Mouse (Mus musculus): ENCODE results near the gene Mtmr12. TPM values are rescaled to one million over a fixed set of nuclear protein-coding genes. Genes with fewer than 3 reads are reported as not detected.

The Mtmr12 gene
- polyA plus RNA-seq (2014; fragmentation: Illumina TruSeq; extraction: RNeasy Lipid Tissue Mini Kit (QIAGEN cat#74804); ENCODE audit: low read depth, low replicate concordance), result 17.6 TPM

DNA sequence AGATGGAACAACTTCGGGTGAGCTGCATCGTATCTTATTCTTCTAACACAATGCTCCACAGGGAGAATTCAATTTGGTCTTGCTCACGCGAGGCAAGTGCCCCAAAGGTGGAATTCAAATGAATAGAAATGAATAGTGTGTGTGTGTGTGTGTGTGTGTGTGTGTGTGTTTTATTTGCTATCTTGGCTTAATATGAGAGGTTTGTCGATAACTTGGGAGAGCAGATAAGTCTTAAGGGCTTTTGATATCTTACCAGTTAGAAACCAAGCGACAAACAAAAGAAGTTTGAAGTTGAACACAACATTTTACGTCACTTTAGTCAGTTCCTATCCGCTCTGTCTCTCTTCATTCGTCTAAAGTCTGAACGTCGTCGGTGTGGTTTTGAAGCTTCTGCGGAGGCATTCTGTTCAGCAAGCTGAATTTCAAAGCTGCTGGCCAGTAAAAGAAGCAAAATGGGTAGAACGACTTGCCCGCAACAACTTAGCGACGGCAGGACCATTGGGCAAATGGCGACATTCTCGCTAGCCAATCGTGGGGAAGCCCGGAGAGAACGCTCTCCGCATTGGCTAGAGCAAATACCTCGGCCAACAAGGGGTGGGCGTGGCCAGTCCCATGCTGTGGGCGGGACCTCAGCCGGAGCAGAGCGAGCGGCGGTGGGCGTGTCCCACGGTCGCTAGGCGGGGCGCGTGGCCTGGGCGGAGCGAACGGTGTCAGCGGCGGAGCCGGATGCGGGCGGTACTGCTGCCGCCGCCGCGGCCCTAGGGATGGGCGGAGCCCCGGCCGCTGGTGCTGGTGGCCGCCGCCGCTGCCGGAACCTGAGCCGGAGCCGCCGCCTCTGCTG is at the start of gene Mtmr12:
Gene Mtmr12 (plus strand): TSS at position 710 of the 841 bp plus-strand sequence.

DNA sequence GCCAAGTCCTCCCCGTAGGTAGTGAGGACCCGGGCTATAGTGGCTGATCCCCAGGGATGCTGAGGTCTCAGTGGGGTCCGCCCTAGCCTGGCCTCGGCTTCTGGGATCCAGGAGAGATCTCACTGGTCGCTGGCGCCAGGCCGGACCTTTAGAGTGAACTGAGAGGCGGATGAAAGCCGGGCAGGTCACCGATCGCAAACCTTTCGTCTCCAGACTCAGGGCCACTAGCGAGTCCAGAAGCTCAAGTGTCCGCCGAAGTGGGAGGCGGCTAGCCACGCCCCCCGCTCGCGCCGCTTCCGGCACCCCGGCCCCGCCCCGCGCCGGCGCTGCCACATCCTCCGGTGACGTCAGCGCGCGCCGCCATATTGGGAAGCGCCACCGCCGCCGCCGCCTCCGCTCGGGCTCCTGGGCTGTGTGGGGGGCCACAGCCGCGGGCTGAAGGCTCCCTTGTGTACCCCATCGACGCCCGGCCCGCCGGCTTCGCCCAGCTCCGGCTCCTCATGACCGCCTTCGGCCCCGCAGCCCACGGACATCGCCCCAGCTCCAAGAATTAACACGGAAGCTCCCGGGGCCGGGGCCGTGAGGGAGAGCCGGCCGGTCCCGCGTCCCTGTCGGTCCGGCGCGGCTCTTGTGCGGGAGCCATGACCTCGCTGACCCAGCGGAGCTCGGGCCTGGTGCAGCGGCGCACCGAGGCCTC is 116.4 kb downstream of the Mtmr12 start, which contains the start of gene Golph3:
Gene Golph3 (plus strand): TSS at position 360 of the 697 bp plus-strand sequence.

DNA sequence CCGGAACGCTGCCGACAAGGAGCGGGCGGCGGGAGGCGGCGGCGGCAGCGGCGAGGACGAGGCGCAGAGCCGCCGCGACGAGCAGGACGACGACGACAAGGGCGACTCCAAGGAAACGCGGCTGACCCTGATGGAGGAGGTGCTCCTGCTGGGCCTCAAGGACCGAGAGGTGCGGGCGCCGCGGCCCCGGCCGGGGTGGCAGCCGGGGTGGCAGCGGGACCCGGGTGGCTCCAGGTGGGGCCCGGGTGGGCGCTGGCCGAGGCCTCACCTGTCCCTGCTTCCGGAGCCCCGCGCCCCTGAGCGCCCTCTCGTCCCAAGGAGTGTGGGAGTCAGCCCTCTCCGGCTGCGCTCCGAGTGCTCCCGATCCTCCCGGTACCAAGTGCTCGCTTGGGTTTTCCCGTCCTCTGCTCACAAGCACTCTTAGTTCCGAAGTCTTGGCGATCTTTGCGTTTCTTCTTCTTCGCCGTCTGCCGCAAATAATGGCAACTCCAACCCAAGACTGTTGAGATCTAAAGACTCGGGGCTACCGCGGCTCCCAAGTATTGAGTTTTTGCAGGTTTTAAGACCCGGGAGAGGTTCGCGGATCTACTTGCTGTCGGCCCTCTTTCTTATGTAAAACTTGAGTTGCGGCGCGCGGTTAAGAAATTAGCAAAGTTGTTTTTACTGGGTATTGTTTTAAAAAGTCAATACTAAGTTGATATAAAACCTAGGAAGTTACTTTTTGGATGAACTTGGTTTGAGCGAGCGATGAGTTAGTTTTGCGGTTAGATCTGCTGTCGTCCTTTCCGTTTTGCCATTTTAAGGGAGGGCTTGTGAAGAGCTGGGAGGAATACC is 117.2 kb downstream of the Mtmr12 start, which contains the start of gene 1810049J17Rik:
Gene 1810049J17Rik (minus strand): TSS at position 112 of the 834 bp plus-strand sequence.

Other genes with a start within 250 kb of the Mtmr12 start
- 475 TPM for gene Sub1, start 208.0 kb upstream of the Mtmr12 start, polyA plus RNA-seq (2014; fragmentation: Illumina TruSeq; extraction: RNeasy Lipid Tissue Mini Kit (QIAGEN cat#74804); ENCODE audit: low read depth, low replicate concordance)
- gene Zfr, start 87.2 kb upstream of the Mtmr12 start, polyA plus RNA-seq (2014; fragmentation: Illumina TruSeq; extraction: RNeasy Lipid Tissue Mini Kit (QIAGEN cat#74804); ENCODE audit: low read depth, low replicate concordance), result 311 TPM
- 380 TPM for gene Golph3, start 116.4 kb downstream of the Mtmr12 start, polyA plus RNA-seq (2014; fragmentation: Illumina TruSeq; extraction: RNeasy Lipid Tissue Mini Kit (QIAGEN cat#74804); ENCODE audit: low read depth, low replicate concordance)
- not detected for gene 1810049J17Rik, start 116.9 kb downstream of the Mtmr12 start, polyA plus RNA-seq (2014; fragmentation: Illumina TruSeq; extraction: RNeasy Lipid Tissue Mini Kit (QIAGEN cat#74804); ENCODE audit: low read depth, low replicate concordance)